Mouse (Mus musculus): ENCODE data around the gene Bend5.

DNA sequence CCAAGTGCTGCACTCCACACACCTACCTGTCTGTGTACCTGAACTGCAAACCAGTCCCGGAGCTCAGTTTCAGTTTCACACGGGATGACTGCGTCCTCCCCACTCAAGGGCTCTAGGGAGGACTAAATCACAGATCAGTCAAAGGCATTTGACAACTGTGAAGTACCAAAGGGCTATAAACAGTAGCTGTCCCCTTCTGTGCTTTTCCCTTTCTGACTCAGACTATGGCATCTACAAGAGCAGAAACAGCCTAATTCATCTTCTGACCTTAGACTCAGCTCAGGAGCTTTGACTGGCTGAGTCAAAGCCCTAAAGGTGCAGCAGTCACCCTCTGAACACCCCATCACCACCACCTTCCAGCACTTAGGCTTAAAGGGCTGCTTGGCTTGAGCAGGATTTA is 56.9 kb downstream of the Bend5 start:
- TF ChIP-seq CTCF (IDR thresholded peaks at IDR 0.05; ENCODE audit: low read depth) = no peak
- TF ChIP-seq EP300 (IDR thresholded peaks at IDR 0.05; ENCODE audit: low read depth) = no peak

Data from liver, postnatal 0 days (tissue).